Mouse (Mus musculus): ENCODE measurements around the gene Rbl1. TPM values are rescaled to one million over a fixed set of nuclear protein-coding genes. Genes with fewer than 3 reads are reported as not detected.

The Rbl1 gene
- total and polyA plus RNA-seq, 3 experiments = 17.8 to 18.1 TPM; not detected in 1

DNA sequence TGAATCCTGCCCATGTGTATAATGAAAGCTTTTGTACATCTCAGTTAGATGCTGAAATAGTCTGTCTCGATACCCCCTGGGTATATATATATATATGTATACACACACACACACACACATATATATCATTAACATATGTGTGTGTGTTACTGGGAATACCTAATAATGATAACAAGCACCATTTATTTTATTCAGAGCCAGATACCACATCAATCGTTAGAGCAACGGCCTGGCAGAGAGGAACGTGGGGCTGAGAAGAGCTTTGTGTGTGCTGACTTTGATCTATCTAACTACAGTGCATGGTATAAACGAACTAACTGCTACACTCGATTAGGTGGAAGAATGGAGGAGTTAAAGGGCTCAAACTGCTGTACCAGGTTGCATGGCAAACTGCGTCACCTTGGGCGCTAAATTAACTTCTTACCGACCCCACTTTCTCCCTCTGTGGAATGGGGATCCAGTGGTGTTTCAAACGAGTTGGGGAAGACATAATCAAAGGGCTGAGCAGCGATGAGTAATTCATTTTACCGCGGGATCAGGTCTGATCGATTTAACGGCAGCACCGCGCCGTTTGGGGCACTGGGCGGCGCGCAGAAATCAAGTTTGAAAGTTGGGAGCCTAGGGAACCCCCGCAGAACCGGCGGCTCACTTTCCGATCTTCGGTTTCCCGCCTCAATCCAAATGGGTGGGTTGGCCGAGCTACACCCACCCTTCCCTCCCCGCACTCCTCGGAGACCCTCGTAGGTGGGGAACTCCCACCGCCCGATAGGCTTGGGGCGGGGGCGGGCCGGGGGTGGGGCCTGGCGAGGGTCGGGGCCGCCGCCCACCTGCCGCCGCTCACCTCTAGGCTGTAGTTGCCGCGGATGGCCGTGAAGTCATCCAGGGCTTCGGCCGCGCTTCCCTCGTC is 622 bp downstream of the Rbl1 start:
- Histone ChIP-seq H3K4me3 (ENCODE audit: control insufficient read depth in 1 of 2, insufficient read depth in 1 of 2, low read depth in 2 of 2, low read length in 2 of 2) (peak overlapping the region; percentile 64 to 89), H3K79me2 (ENCODE audit: control insufficient read depth, insufficient read depth, low read length, poor library complexity) (peaks cover 16% of the 10 kb centered on the region), H3K27ac (ENCODE audit: control insufficient read depth, low read depth, low read length) (peak overlapping the region; percentile 74), H3K4me1 (ENCODE audit: control insufficient read depth in 1 of 2, insufficient read depth in 2 of 2, low read length in 2 of 2) (peaks cover 4 to 9% of the 10 kb centered on the region in 2 experiments), H3K9me3 (replicated peaks; ENCODE audit: insufficient read depth, low read length) (no peaks in the 10 kb centered on the region), H3K36me3 (ENCODE audit: control insufficient read depth in 1 of 2, insufficient read depth in 2 of 2, low read length in 2 of 2) (peaks cover 12 to 19% of the 10 kb centered on the region in 2 experiments), H3K27me3 (ENCODE audit: control insufficient read depth in 1 of 2, insufficient read depth in 2 of 2, low read length in 2 of 2) (no peaks in the 10 kb centered on the region), H3K9ac (ENCODE audit: control insufficient read depth, low read depth, low read length, poor library complexity, severe bottlenecking) (peak overlapping the region; percentile 95)
- no peak for TF ChIP-seq MAZ (IDR thresholded peaks at IDR 0.05; ENCODE audit: low read depth, low read length)
- 0 out of 2 replicates have a peak, but pooled peaks have one; percentile 9 for TF ChIP-seq E2F4 (IDR thresholded peaks at IDR 0.05; ENCODE audit: borderline replicate concordance, low read depth, low read length)
- TF ChIP-seq ZMIZ1 (IDR thresholded peaks at IDR 0.05; ENCODE audit: low read depth, low read length) = 0 out of 2 replicates have a peak, but pooled peaks have one; percentile 15
- 0 out of 2 replicates have a peak, but pooled peaks have one; percentile 17 for TF ChIP-seq ETS1 (IDR thresholded peaks at IDR 0.05; ENCODE audit: low read depth, low read length)
- TF ChIP-seq NELFE (IDR thresholded peaks at IDR 0.05; ENCODE audit: low read depth, low read length) = peak; percentile 27; the same call in 1 of the 2 replicates
- no peak for TF ChIP-seq ZKSCAN1 (IDR thresholded peaks at IDR 0.05; ENCODE audit: low read depth, low read length)
- peak in 1 of 2 experiments; percentile 45; a peak in 3 of 4 replicates for TF ChIP-seq POLR2A (IDR thresholded peaks at IDR 0.05; ENCODE audit: control insufficient read depth in 1 of 2, insufficient read depth in 1 of 2, low read depth in 1 of 2, low read length in 2 of 2, poor library complexity in 1 of 2)
- TF ChIP-seq ZNF384 (IDR thresholded peaks at IDR 0.05; ENCODE audit: low read depth, low read length) = no peak
- TF ChIP-seq MYC (IDR thresholded peaks at IDR 0.05; ENCODE audit: low read depth, low read length) = 0 out of 2 replicates have a peak, but pooled peaks have one; percentile 37
- peak; percentile 16 for TF ChIP-seq MAX (IDR thresholded peaks at IDR 0.05; ENCODE audit: low read length)
- TF ChIP-seq ELF1 (IDR thresholded peaks at IDR 0.05; ENCODE audit: low read depth, low read length) = 0 out of 2 replicates have a peak, but pooled peaks have one; percentile 11
- no peak for TF ChIP-seq HCFC1 (IDR thresholded peaks at IDR 0.05; ENCODE audit: low read depth, low read length)
- TF ChIP-seq CHD1 (IDR thresholded peaks at IDR 0.05; ENCODE audit: low read depth, low read length) = peak; percentile 64; the same call in 1 of the 2 replicates
- peak; percentile 69 for TF ChIP-seq SIN3A (IDR thresholded peaks at IDR 0.05; ENCODE audit: low read length)
- peak; percentile 58 for TF ChIP-seq MXI1 (IDR thresholded peaks at IDR 0.05; ENCODE audit: low read depth, low read length)
- TF ChIP-seq TBP (IDR thresholded peaks at IDR 0.05; ENCODE audit: low read depth, low read length) = peak; percentile 35; the same call in 1 of the 2 replicates
- TF ChIP-seq TCF12 (IDR thresholded peaks at IDR 0.05; ENCODE audit: low read depth, low read length) = no peak
- TF ChIP-seq BHLHE40 (IDR thresholded peaks at IDR 0.05; ENCODE audit: borderline replicate concordance, low read depth, low read length) = 0 out of 2 replicates have a peak, but pooled peaks have one; percentile 4
- TF ChIP-seq CTCF (IDR thresholded peaks at IDR 0.05 in 2 of 3, conservative IDR thresholded peaks at IDR 0.05 in 1 of 3; ENCODE audit: control insufficient read depth in 1 of 3, insufficient read depth in 1 of 3, low read depth in 2 of 3, low read length in 3 of 3, poor library complexity in 1 of 3, severe bottlenecking in 1 of 3) = peak in 1 of 3 experiments; percentile 28; a peak in 2 of 6 replicates
- DNase-seq (ENCODE audit: low read depth, low spot score) = peak; percentile 82

Measured in MEL (cell line).